7 mouse cellular contexts compared by ENCODE assay signal in the genomic region with DNA sequence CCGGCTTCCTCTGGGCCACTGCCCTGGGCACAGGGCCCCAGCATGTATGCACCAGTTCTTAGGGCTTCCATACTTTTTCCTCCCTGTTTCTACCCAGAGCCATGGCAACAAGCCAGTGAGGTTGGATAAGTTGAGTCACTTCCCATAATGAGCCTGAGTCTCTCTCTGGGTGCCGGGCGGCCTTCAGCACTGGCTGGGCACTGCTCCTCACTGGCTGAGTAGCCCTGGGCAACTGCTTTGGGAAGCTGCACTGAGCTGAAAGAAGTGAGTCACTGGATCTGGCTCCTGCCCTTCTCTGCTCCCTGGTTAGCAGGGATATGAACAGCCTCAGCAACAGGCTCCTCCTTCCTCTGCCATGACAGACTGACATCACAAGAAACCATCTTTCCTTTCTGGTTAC. TPM values are rescaled to one million over a fixed set of nuclear protein-coding genes. Genes with fewer than 3 reads are reported as not detected.
DNase-seq lines count a peak whose midpoint lies in the region; ATAC-seq and TF ChIP-seq lines count a peak whose summit lies in the region.

No protein-coding gene starts in this region.

- DNase-seq in midbrain, postnatal 0 days (ENCODE audit: low spot score), result peak; percentile 18
- peak; percentile 54 to 62 for DNase-seq in heart, adult 9 months (ENCODE audit: low spot score in 2 of 2)
- peak; percentile 42 for DNase-seq in lung, adult 2 months
- DNase-seq in left cerebral cortex, postnatal 36 days (ENCODE audit: low spot score in 2 of 2), result no peak
- DNase-seq in thymus, adult 18-20 months, result no peak

- no peak overlapping the region for H3K4me3 ChIP-seq in midbrain, postnatal 0 days (ENCODE audit: low read depth, low read length)
- H3K4me3 ChIP-seq in midbrain, embryonic 15.5 days, result no peak overlapping the region
- H3K4me3 ChIP-seq in bone marrow macrophage, adult 2 months (ENCODE audit: insufficient read depth, low read length), result no peak overlapping the region
- no peak overlapping the region for H3K4me3 ChIP-seq in lung, adult 2 months (replicated peaks; ENCODE audit: extremely low read depth, low read depth, low read length)

- peaks cover 10% of the 10 kb centered on the region for H3K36me3 ChIP-seq in midbrain, postnatal 0 days (ENCODE audit: insufficient read depth, low read length)
- 0 out of 2 replicates have a peak, but pooled peaks cover 4% of the 10 kb centered on the region for H3K36me3 ChIP-seq in midbrain, embryonic 15.5 days (replicated peaks)

- no peaks in the 10 kb centered on the region for H3K9me3 ChIP-seq in midbrain, postnatal 0 days (ENCODE audit: low read length)
- no peaks in the 10 kb centered on the region for H3K9me3 ChIP-seq in midbrain, embryonic 15.5 days

- 0 out of 2 replicates have a peak, but pooled peaks cover 14% of the 10 kb centered on the region for H3K4me1 ChIP-seq in midbrain, postnatal 0 days (ENCODE audit: insufficient read depth, low read length)
- peaks cover 23% of the 10 kb centered on the region for H3K4me1 ChIP-seq in midbrain, embryonic 15.5 days
- H3K4me1 ChIP-seq in bone marrow macrophage, adult 2 months (ENCODE audit: control insufficient read depth, insufficient read depth, low read length), result peaks cover 54% of the 10 kb centered on the region
- H3K4me1 ChIP-seq in lung, adult 2 months (ENCODE audit: control insufficient read depth, insufficient read depth, low read length), result peaks cover 50% of the 10 kb centered on the region

- no peaks in the 10 kb centered on the region for H3K27me3 ChIP-seq in midbrain, postnatal 0 days (ENCODE audit: insufficient read depth, low read length)
- no peaks in the 10 kb centered on the region for H3K27me3 ChIP-seq in midbrain, embryonic 15.5 days (replicated peaks)

- no peak for TF ChIP-seq POLR2A in bone marrow macrophage, adult 2 months (IDR thresholded peaks at IDR 0.05; ENCODE audit: borderline replicate concordance, low read depth, low read length)
- no peak for TF ChIP-seq POLR2A in lung, adult 2 months (IDR thresholded peaks at IDR 0.05; ENCODE audit: borderline replicate concordance, extremely low read depth, low read depth, low read length)

- no peak overlapping the region for H3K4me2 ChIP-seq in midbrain, postnatal 0 days (ENCODE audit: low read depth, low read length, poor library complexity, severe bottlenecking)
- H3K4me2 ChIP-seq in midbrain, embryonic 15.5 days, result no peak overlapping the region

- H3K9ac ChIP-seq in midbrain, postnatal 0 days (replicated peaks; ENCODE audit: low read length, poor library complexity, severe bottlenecking), result no peak overlapping the region
- no peak overlapping the region for H3K9ac ChIP-seq in midbrain, embryonic 15.5 days

- 83% methylated on average over 3 of the region's 3 CpGs for WGBS in midbrain, postnatal 0 days
- WGBS in midbrain, embryonic 15.5 days, result 94% methylated on average over 3 of the region's 3 CpGs
- 27% methylated on average over 3 of the region's 3 CpGs for WGBS in lung, adult 2 months

- intact Hi-C loops in left cerebral cortex, postnatal 36 days (cut with DNase I), result no loop called here

- no peak for TF ChIP-seq CTCF in midbrain, postnatal 0 days (IDR thresholded peaks at IDR 0.05)
- no peak for TF ChIP-seq CTCF in bone marrow macrophage, adult 2 months (IDR thresholded peaks at IDR 0.05; ENCODE audit: low read depth, low read length)
- no peak for TF ChIP-seq CTCF in lung, adult 2 months (IDR thresholded peaks at IDR 0.05; ENCODE audit: insufficient read depth, low read length)

- H3K27ac ChIP-seq in midbrain, postnatal 0 days (ENCODE audit: low read depth, low read length), result no peak overlapping the region
- no peak overlapping the region for H3K27ac ChIP-seq in midbrain, embryonic 15.5 days
- H3K27ac ChIP-seq in bone marrow macrophage, adult 2 months (ENCODE audit: insufficient read depth, low read depth, low read length), result peak overlapping the region; percentile 6

- ATAC-seq in midbrain, postnatal 0 days (ENCODE audit: low FRiP score), result no peak
- no peak for ATAC-seq in midbrain, embryonic 15.5 days (replicated peaks)

RNA-seq across cellular contexts. Expression of a gene that starts 5.8 kb away (rescaled TPM):
- 76.8 and 86.5 TPM in 2 replicates for total RNA-seq in midbrain, postnatal 0 days (2014; rRNA removed)
- 127 and 146 TPM in 2 replicates for polyA plus RNA-seq in midbrain, postnatal 0 days (2015; fragmentation: Nextera tagmentation; extraction: Ambion mirVana)
- polyA plus RNA-seq in midbrain, embryonic 15.5 days (2015; fragmentation: Nextera tagmentation; extraction: Ambion mirVana), result 122 TPM in 2 replicates
- polyA plus RNA-seq in bone marrow macrophage, adult 2 months (2012; ENCODE audit: insufficient read depth, insufficient read length, missing spikeins), result 101 and 112 TPM in 2 replicates
- polyA plus RNA-seq in lung, adult 2 months (2012; rRNA removed), result 438 and 440 TPM in 2 replicates
- total RNA-seq in left cerebral cortex, postnatal 36 days (2021), result 10 to 100 TPM; 59.1 to 62.8 TPM

RNA-seq across cellular contexts. Expression of a gene that starts 17.5 kb away (rescaled TPM):
- total RNA-seq in midbrain, postnatal 0 days (2014; rRNA removed), result 93.3 and 114 TPM in 2 replicates
- 108 and 110 TPM in 2 replicates for polyA plus RNA-seq in midbrain, postnatal 0 days (2015; fragmentation: Nextera tagmentation; extraction: Ambion mirVana)
- polyA plus RNA-seq in midbrain, embryonic 15.5 days (2015; fragmentation: Nextera tagmentation; extraction: Ambion mirVana), result 154 and 158 TPM in 2 replicates
- 57.9 and 64.2 TPM in 2 replicates for polyA plus RNA-seq in bone marrow macrophage, adult 2 months (2012; ENCODE audit: insufficient read depth, insufficient read length, missing spikeins)
- 46.5 and 55.8 TPM in 2 replicates for polyA plus RNA-seq in lung, adult 2 months (2012; rRNA removed)
- total RNA-seq in left cerebral cortex, postnatal 36 days (2021), result 10 to 100 TPM; 84.5 to 87.4 TPM

RNA-seq across cellular contexts. Expression of a gene that starts 44.0 kb away (rescaled TPM):
- 171 and 228 TPM in 2 replicates for total RNA-seq in midbrain, postnatal 0 days (2014; rRNA removed)
- polyA plus RNA-seq in midbrain, postnatal 0 days (2015; fragmentation: Nextera tagmentation; extraction: Ambion mirVana), result 92.7 and 95.2 TPM in 2 replicates
- polyA plus RNA-seq in midbrain, embryonic 15.5 days (2015; fragmentation: Nextera tagmentation; extraction: Ambion mirVana), result 83.5 and 86.8 TPM in 2 replicates
- polyA plus RNA-seq in bone marrow macrophage, adult 2 months (2012; ENCODE audit: insufficient read depth, insufficient read length, missing spikeins), result 54.1 and 66.1 TPM in 2 replicates
- 82.1 and 85.3 TPM in 2 replicates for polyA plus RNA-seq in lung, adult 2 months (2012; rRNA removed)
- total RNA-seq in left cerebral cortex, postnatal 36 days (2021), result 100 to 1,000 TPM; 148 to 158 TPM

Comparison
In these comparisons a context has a peak if more than half of its experiments do, and no peak if none do; other contexts are left out.
1. DNase-seq: peak in midbrain, postnatal 0 days (single experiment), heart, adult 9 months (2 of 2) and lung, adult 2 months (single experiment); none in left cerebral cortex, postnatal 36 days (0 of 2) and thymus, adult 18-20 months (0 of 2).